Mouse (Mus musculus) kidney, adult 2 months (tissue): ENCODE measurements around the gene Ppp1r15b.

ENCODE experiments used
- CTCF ChIP-seq: fragments of 200-500 bp; conservative IDR thresholded peaks from 2 replicates; pipeline ENCODE4 v1.5.1; 2011; ENCODE audit warnings: low read depth, mild to moderate bottlenecking, control low read depth, low read length, moderate library complexity, mixed read lengths; ENCODE audit not compliant: insufficient read depth, insufficient read length
- POLR2A ChIP-seq: fragments of 200-500 bp; IDR thresholded peaks from one replicate; pipeline ENCODE4 v1.6.1; 2011; ENCODE audit warnings: low read depth, low read length, control low read depth

GRCm38 (mm10) chr1:133083003-133083546 is 47.9 kb upstream of the Ppp1r15b start:
- TF ChIP-seq CTCF (no peak), POLR2A (no peak)
